Mouse (Mus musculus) liver, embryonic 15.5 days (tissue): ENCODE measurements around the gene Nrg3. TPM values are rescaled to one million over a fixed set of nuclear protein-coding genes. Genes with fewer than 3 reads are reported as not detected.

Source experiments
- ATAC-seq: fragments of 200-750 bp; cut with Nextera tagmentation; 2 replicates; pipeline ENCODE4 v1.8.0; 2017; ENCODE audit warnings: moderate number of reproducible peaks, mild to moderate bottlenecking, moderate library complexity; ENCODE audit not compliant: insufficient read depth
- H3K27ac ChIP-seq: fragments of 300-500 bp; sonication (generic); replicated peaks from 2 replicates; pipeline ENCODE4 v1.5.1; 2015; ENCODE audit warnings: mild to moderate bottlenecking, inconsistent platforms
- H3K27me3 ChIP-seq: fragments of 300-500 bp; sonication (generic); 2 replicates; pipeline ENCODE4 v1.6.1; 2015; ENCODE audit warnings: mild to moderate bottlenecking, inconsistent platforms
- H3K36me3 ChIP-seq: fragments of 300-500 bp; sonication (generic); replicated peaks from 2 replicates; pipeline ENCODE4 v1.6.1; 2015; ENCODE audit warnings: moderate library complexity, mild to moderate bottlenecking, inconsistent platforms
- H3K4me1 ChIP-seq: fragments of 300-500 bp; sonication (generic); replicated peaks from 2 replicates; pipeline ENCODE4 v1.6.1; 2015; ENCODE audit warnings: inconsistent platforms
- H3K4me2 ChIP-seq: fragments of 300-500 bp; sonication (generic); 2 replicates; pipeline ENCODE4 v1.6.1; 2015; ENCODE audit warnings: moderate library complexity, mild to moderate bottlenecking, inconsistent platforms
- H3K4me3 ChIP-seq: fragments of 300-500 bp; sonication (generic); replicated peaks from 2 replicates; pipeline ENCODE4 v1.5.1; 2015; ENCODE audit warnings: mild to moderate bottlenecking, inconsistent platforms
- H3K9ac ChIP-seq: fragments of 300-500 bp; sonication (generic); 2 replicates; pipeline ENCODE4 v1.6.1; 2015; ENCODE audit warnings: moderate library complexity, mild to moderate bottlenecking, inconsistent platforms
- H3K9me3 ChIP-seq: fragments of 300-500 bp; sonication (generic); replicated peaks from 2 replicates; pipeline ENCODE4 v1.6.1; 2016; ENCODE audit warnings: inconsistent platforms
- WGBS: fragments of 180-500 bp; shearing (Covaris S2); methylation state at CpG from one replicate; pipeline ENCODE4 v1.1.7; 2015; ENCODE audit warnings: mixed read lengths; ENCODE audit not compliant: insufficient replicate concordance; 5-methylcytosine and 5-hydroxymethylcytosine counted together
- polyA plus RNA-seq: library from polyadenylated mRNA; unstranded; fragments of >200 nt; fragmentation: Nextera tagmentation; extraction: Ambion mirVana; gene quantifications from 2 replicates; pipeline ENCODE4 v1.2.1, GENCODE M21; 2015

Nrg3 gene
- polyA plus RNA-seq, 1 experiment from 2014 or later, result not detected

- 62% methylated on average over 1 of the region's 1 CpGs for WGBS
- no peaks in the 10 kb centered on the region for H3K4me1 ChIP-seq
Measured at GRCm38 (mm10) chr14:39044290-39044689, 428.6 kb downstream of the Nrg3 start.

GRCm38 (mm10) chr14:39043793-39044192 lies 429.1 kb downstream of the Nrg3 start:
- WGBS, result 62% methylated on average over 3 of the region's 3 CpGs
- no peaks in the 10 kb centered on the region for H3K27me3 ChIP-seq
- H3K9me3 ChIP-seq, result no peaks in the 10 kb centered on the region
- no peak overlapping the region for H3K9ac ChIP-seq
- H3K36me3 ChIP-seq, result no peaks in the 10 kb centered on the region
- H3K4me3 ChIP-seq, result no peak overlapping the region
- no peak for ATAC-seq
- H3K4me1 ChIP-seq, result no peaks in the 10 kb centered on the region
- no peak overlapping the region for H3K27ac ChIP-seq
- H3K4me2 ChIP-seq, result no peak overlapping the region

More at GRCm38 (mm10) chr14:39044290-39044689, 428.6 kb downstream of the Nrg3 start:
- H3K27ac ChIP-seq, result no peak overlapping the region
- no peak for ATAC-seq
- H3K36me3 ChIP-seq, result no peaks in the 10 kb centered on the region
- H3K27me3 ChIP-seq, result no peaks in the 10 kb centered on the region
- H3K9me3 ChIP-seq, result no peaks in the 10 kb centered on the region
- no peak overlapping the region for H3K4me3 ChIP-seq
- H3K4me2 ChIP-seq, result no peak overlapping the region
- H3K9ac ChIP-seq, result no peak overlapping the region

- no peak overlapping the region for H3K9ac ChIP-seq
- H3K4me2 ChIP-seq, result no peak overlapping the region
- no peaks in the 10 kb centered on the region for H3K4me1 ChIP-seq
- no peak overlapping the region for H3K27ac ChIP-seq
- H3K27me3 ChIP-seq, result no peaks in the 10 kb centered on the region
- WGBS, result 53% methylated on average over 5 of the region's 5 CpGs
- no peak for ATAC-seq
- no peaks in the 10 kb centered on the region for H3K9me3 ChIP-seq
- H3K4me3 ChIP-seq, result no peak overlapping the region
- H3K36me3 ChIP-seq, result no peaks in the 10 kb centered on the region
Measured at GRCm38 (mm10) chr14:39043384-39043783, 429.5 kb downstream of the Nrg3 start.

- Histone ChIP-seq H3K4me3 (no peak overlapping the region), H3K9ac (no peak overlapping the region), H3K9me3 (no peaks in the 10 kb centered on the region), H3K27me3 (no peaks in the 10 kb centered on the region), H3K4me1 (no peaks in the 10 kb centered on the region), H3K4me2 (no peak overlapping the region), H3K27ac (no peak overlapping the region), H3K36me3 (no peaks in the 10 kb centered on the region)
- WGBS, result 70% methylated on average over 1 of the region's 1 CpGs
- no peak for ATAC-seq
Measured at GRCm38 (mm10) chr14:39039046-39039445, 433.8 kb downstream of the Nrg3 start.

GRCm38 (mm10) chr14:39034482-39034881 lies 438.4 kb downstream of the Nrg3 start:
- ATAC-seq, result no peak
- Histone ChIP-seq H3K27me3 (no peaks in the 10 kb centered on the region), H3K36me3 (no peaks in the 10 kb centered on the region), H3K9me3 (no peaks in the 10 kb centered on the region), H3K9ac (no peak overlapping the region), H3K4me1 (no peaks in the 10 kb centered on the region), H3K4me3 (no peak overlapping the region), H3K27ac (no peak overlapping the region), H3K4me2 (no peak overlapping the region)
- 77% methylated on average over 3 of the region's 3 CpGs for WGBS

GRCm38 (mm10) chr14:39023065-39023464 lies 449.8 kb downstream of the Nrg3 start:
- H3K4me2 ChIP-seq, result no peak overlapping the region
- 63% methylated on average over 2 of the region's 2 CpGs for WGBS
- H3K4me1 ChIP-seq, result no peaks in the 10 kb centered on the region
- H3K9me3 ChIP-seq, result no peaks in the 10 kb centered on the region
- no peak overlapping the region for H3K9ac ChIP-seq
- H3K27ac ChIP-seq, result no peak overlapping the region
- no peaks in the 10 kb centered on the region for H3K27me3 ChIP-seq
- H3K36me3 ChIP-seq, result no peaks in the 10 kb centered on the region
- no peak overlapping the region for H3K4me3 ChIP-seq
- ATAC-seq, result no peak

GRCm38 (mm10) chr14:39014126-39014525 lies 458.8 kb downstream of the Nrg3 start:
- no peak overlapping the region for H3K4me2 ChIP-seq
- no peaks in the 10 kb centered on the region for H3K9me3 ChIP-seq
- no peaks in the 10 kb centered on the region for H3K36me3 ChIP-seq
- no peaks in the 10 kb centered on the region for H3K27me3 ChIP-seq
- no peak overlapping the region for H3K27ac ChIP-seq
- H3K9ac ChIP-seq, result no peak overlapping the region
- H3K4me1 ChIP-seq, result no peaks in the 10 kb centered on the region
- no peak for ATAC-seq
- H3K4me3 ChIP-seq, result no peak overlapping the region

GRCm38 (mm10) chr14:38997843-38998242 lies 475.0 kb downstream of the Nrg3 start:
- WGBS, result 61% methylated on average over 3 of the region's 3 CpGs

GRCm38 (mm10) chr14:38992574-38992866 lies 480.4 kb downstream of the Nrg3 start:
- Histone ChIP-seq H3K4me2 (no peak overlapping the region), H3K36me3 (no peaks in the 10 kb centered on the region), H3K27ac (no peak overlapping the region), H3K4me3 (no peak overlapping the region), H3K9ac (no peak overlapping the region), H3K4me1 (no peaks in the 10 kb centered on the region), H3K27me3 (no peaks in the 10 kb centered on the region), H3K9me3 (no peaks in the 10 kb centered on the region)
- 67% methylated on average over 1 of the region's 1 CpGs for WGBS
- no peak for ATAC-seq

More at GRCm38 (mm10) chr14:38997843-38998242, 475.0 kb downstream of the Nrg3 start:
- no peak overlapping the region for H3K4me3 ChIP-seq
- no peaks in the 10 kb centered on the region for H3K27me3 ChIP-seq
- H3K9ac ChIP-seq, result no peak overlapping the region
- ATAC-seq, result no peak
- no peak overlapping the region for H3K4me2 ChIP-seq
- no peaks in the 10 kb centered on the region for H3K9me3 ChIP-seq
- no peaks in the 10 kb centered on the region for H3K4me1 ChIP-seq
- H3K36me3 ChIP-seq, result no peaks in the 10 kb centered on the region
- no peak overlapping the region for H3K27ac ChIP-seq

GRCm38 (mm10) chr14:38991847-38992573 lies 480.9 kb downstream of the Nrg3 start:
- Histone ChIP-seq H3K4me3 (no peak overlapping the region), H3K27me3 (no peaks in the 10 kb centered on the region), H3K9ac (no peak overlapping the region), H3K9me3 (no peaks in the 10 kb centered on the region), H3K4me1 (no peaks in the 10 kb centered on the region), H3K27ac (no peak overlapping the region), H3K4me2 (no peak overlapping the region), H3K36me3 (no peaks in the 10 kb centered on the region)
- 57% methylated on average over 7 of the region's 7 CpGs for WGBS
- ATAC-seq, result no peak

- ATAC-seq, result no peak
- Histone ChIP-seq H3K4me3 (no peak overlapping the region), H3K9me3 (no peaks in the 10 kb centered on the region), H3K9ac (no peak overlapping the region), H3K27me3 (no peaks in the 10 kb centered on the region), H3K27ac (no peak overlapping the region), H3K4me1 (no peaks in the 10 kb centered on the region), H3K4me2 (no peak overlapping the region), H3K36me3 (no peaks in the 10 kb centered on the region)
- WGBS, result 61% methylated on average over 7 of the region's 7 CpGs
Measured at GRCm38 (mm10) chr14:38959367-38959766, 513.5 kb downstream of the Nrg3 start.

GRCm38 (mm10) chr14:38937481-38937880 lies 535.4 kb downstream of the Nrg3 start:
- Histone ChIP-seq H3K9ac (no peak overlapping the region), H3K4me1 (no peaks in the 10 kb centered on the region), H3K27me3 (no peaks in the 10 kb centered on the region), H3K4me3 (no peak overlapping the region), H3K9me3 (no peaks in the 10 kb centered on the region), H3K4me2 (no peak overlapping the region), H3K36me3 (no peaks in the 10 kb centered on the region), H3K27ac (no peak overlapping the region)
- no peak for ATAC-seq
- 47% methylated on average over 1 of the region's 1 CpGs for WGBS
